Mouse (Mus musculus) lung, postnatal 4 days (tissue): ENCODE data around the gene Mettl26.

Source experiments
- DNase-seq, 2 experiments: peaks; one replicate each; pipeline ENCODE4 v3.0.0; 2021

Mettl26 gene

GRCm38 (mm10) chr17:25888837-25889236 lies 14.0 kb downstream of the Mettl26 start:
- no peak for DNase-seq

- DNase-seq, result peak; percentile 68 to 80
These were observed 19.2 kb downstream of the Mettl26 start for GRCm38 (mm10) chr17:25893975-25894617.

- no peak for DNase-seq
These were observed 20.5 kb downstream of the Mettl26 start for GRCm38 (mm10) chr17:25895415-25895814.

GRCm38 (mm10) chr17:25895891-25896290 lies 21.0 kb downstream of the Mettl26 start:
- DNase-seq, result no peak

- DNase-seq, result no peak
These were observed 25.3 kb downstream of the Mettl26 start for GRCm38 (mm10) chr17:25900193-25900592.

- no peak for DNase-seq
These were observed 28.2 kb downstream of the Mettl26 start for GRCm38 (mm10) chr17:25903061-25903460.

- DNase-seq, result no peak
These were observed 32.8 kb downstream of the Mettl26 start for GRCm38 (mm10) chr17:25907640-25908039.

- DNase-seq, result no peak
These were observed 36.9 kb downstream of the Mettl26 start for GRCm38 (mm10) chr17:25911816-25912215.

- DNase-seq, result no peak
These were observed 38.5 kb downstream of the Mettl26 start for GRCm38 (mm10) chr17:25913186-25913876.

- DNase-seq, result peak in 1 of 2 experiments; percentile 10
These were observed 39.0 kb downstream of the Mettl26 start for GRCm38 (mm10) chr17:25913877-25914275.

GRCm38 (mm10) chr17:25914295-25914694 lies 39.4 kb downstream of the Mettl26 start:
- DNase-seq, result no peak

GRCm38 (mm10) chr17:25916931-25917647 lies 42.2 kb downstream of the Mettl26 start:
- DNase-seq, result no peak

- no peak for DNase-seq
These were observed 43.3 kb downstream of the Mettl26 start for GRCm38 (mm10) chr17:25918037-25918750.

- DNase-seq, result peak; percentile 60 to 69
These were observed 44.4 kb downstream of the Mettl26 start, which contains the start of gene Rab40c for GRCm38 (mm10) chr17:25919144-25919785. Gene Rab40c, minus strand, starts transcription at chr17:25919727.

- peak; percentile 100 for DNase-seq
These were observed 45.1 kb downstream of the Mettl26 start for GRCm38 (mm10) chr17:25919786-25920642.

- DNase-seq, result no peak
These were observed 47.2 kb downstream of the Mettl26 start for GRCm38 (mm10) chr17:25922120-25922519.

- DNase-seq, result no peak
These were observed 50.5 kb downstream of the Mettl26 start for GRCm38 (mm10) chr17:25925348-25925747.
